1 mouse cellular context compared by ENCODE assay signal in genomic region chr1:65075607-65076006, GRCm38 (mm10).
TF ChIP-seq lines count a peak whose summit lies in the region.

No protein-coding gene starts in this region.

TF ChIP-seq in MEL, 35 proteins besides CTCF, POLR2A, EP300 and RAD21:
- TF ChIP-seq SMC3 (IDR thresholded peaks at IDR 0.05; ENCODE audit: low read depth, low read length), result peak; percentile 25; the same call in 1 of the 2 replicates
- TF ChIP-seq NRF1 (IDR thresholded peaks at IDR 0.05; ENCODE audit: insufficient read depth, low read depth, low read length, poor library complexity, severe bottlenecking), result no peak
